Mouse (Mus musculus): Measurements from ENCODE around the gene Hdac9.

DNA sequence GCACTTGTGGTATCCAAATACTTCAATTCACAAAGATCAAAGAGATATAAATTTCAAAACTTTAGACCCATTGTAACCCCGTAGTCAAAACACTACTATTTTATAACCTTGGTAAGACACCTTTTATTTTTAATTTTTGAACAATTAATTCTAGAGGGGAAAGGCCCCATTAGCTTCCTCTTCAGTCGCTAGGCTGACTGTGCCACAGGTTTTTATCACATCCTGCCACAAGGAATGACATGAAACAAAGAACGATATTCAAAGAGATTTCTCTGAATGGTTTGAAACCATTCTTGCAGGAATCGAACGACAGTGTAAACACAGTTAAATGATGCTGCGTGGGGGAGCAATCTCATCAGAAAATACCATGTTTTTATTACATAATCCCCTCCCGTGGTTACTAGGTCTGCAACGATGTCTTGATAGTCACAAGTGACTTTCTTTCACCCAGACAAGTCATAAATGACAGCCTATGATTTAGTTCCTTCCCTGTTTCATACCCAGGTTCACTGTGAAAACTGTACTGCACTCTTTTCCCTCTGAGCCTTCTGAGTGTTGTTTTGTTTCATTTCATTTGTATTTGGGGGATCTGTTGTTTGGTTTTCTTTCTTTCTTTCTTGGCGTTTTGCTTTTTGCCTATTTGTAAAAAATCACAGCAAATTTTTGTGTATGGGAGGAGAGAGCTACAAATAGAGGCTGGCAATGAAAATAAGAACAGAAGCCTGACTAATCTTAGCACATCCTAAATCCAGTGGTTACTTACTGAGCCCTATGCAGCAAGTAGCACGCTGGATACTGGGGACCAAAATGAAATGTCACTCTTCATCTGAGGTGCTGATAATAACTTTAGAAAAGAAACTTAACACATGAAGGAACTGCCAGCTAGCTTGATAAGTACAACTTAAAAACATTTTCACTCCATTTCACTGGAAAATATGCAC lies 105.0 kb downstream of the Hdac9 start:
- TF ChIP-seq POLR2A (IDR thresholded peaks at IDR 0.05; ENCODE audit: extremely low read depth, insufficient read depth, low read length) (no peak), CTCF (IDR thresholded peaks at IDR 0.05; ENCODE audit: low read depth, low read length) (no peak)

Data from liver, adult 2 months (tissue).